Mouse (Mus musculus): ENCODE measurements around the gene Lbx1.

GRCm38 (mm10) chr19:45240026-45240425 lies 4.4 kb upstream of the Lbx1 start:
- TF ChIP-seq CTCF (IDR thresholded peaks at IDR 0.05; ENCODE audit: low read depth), result no peak
- TF ChIP-seq EP300 (IDR thresholded peaks at IDR 0.05; ENCODE audit: low read depth), result no peak
